Mouse (Mus musculus) E14TG2a.4 (cell line): ENCODE data around the gene Bpifa3.
"Not testable (repeated sequence)": the region's sequence is repeated elsewhere in the genome, so short reads cannot be mapped to it uniquely, and the experiment has no call there.

Experiments
- H3K27me3 ChIP-seq: 2 replicates; pipeline ENCODE4 v1.6.1; 2014; ENCODE audit warnings: low read length, control low read depth; ENCODE audit not compliant: insufficient read depth
- H3K36me3 ChIP-seq: 2 replicates; pipeline ENCODE4 v1.6.1; 2014; ENCODE audit warnings: low read length, control low read depth; ENCODE audit not compliant: insufficient read depth
- H3K4me1 ChIP-seq: replicated peaks from 2 replicates; pipeline ENCODE4 v1.6.1; 2014; ENCODE audit warnings: low read depth, low read length, control low read depth
- H3K4me3 ChIP-seq: replicated peaks from 2 replicates; pipeline ENCODE4 v1.5.1; 2014; ENCODE audit warnings: mild to moderate bottlenecking, low read length
- H3K9me3 ChIP-seq: 2 replicates; pipeline ENCODE4 v1.6.1; 2014; ENCODE audit warnings: low read length, control low read depth
- CTCF ChIP-seq: conservative IDR thresholded peaks from 2 replicates; pipeline ENCODE4 v1.5.1; 2014; ENCODE audit warnings: low read length
- NANOG ChIP-seq: IDR thresholded peaks from 2 replicates; pipeline ENCODE4 v1.6.1; 2014; ENCODE audit warnings: borderline replicate concordance, low read length, mixed read lengths
- POU5F1 ChIP-seq: IDR thresholded peaks from 2 replicates; pipeline ENCODE4 v1.6.1; 2014; ENCODE audit warnings: low read length, borderline replicate concordance

Gene Bpifa3

GRCm38 (mm10) chr2:154169172-154169571 is 39.0 kb downstream of the Bpifa3 start:
- Histone ChIP-seq H3K4me3 (no peak overlapping the region), H3K36me3 (no peaks in the 10 kb centered on the region), H3K27me3 (no peaks in the 10 kb centered on the region), H3K4me1 (peaks cover 7% of the 10 kb centered on the region), H3K9me3 (peaks cover 19% of the 10 kb centered on the region)
- TF ChIP-seq POU5F1 (no peak), CTCF (no peak), NANOG (no peak)

GRCm38 (mm10) chr2:154171621-154172020 is 41.5 kb downstream of the Bpifa3 start:
- no peaks in the 10 kb centered on the region for H3K27me3 ChIP-seq
- TF ChIP-seq NANOG (no peak), CTCF (no peak), POU5F1 (no peak)
- no peaks in the 10 kb centered on the region for H3K36me3 ChIP-seq
- H3K4me1 ChIP-seq: peaks cover 7% of the 10 kb centered on the region
- no peak overlapping the region for H3K4me3 ChIP-seq
- H3K9me3 ChIP-seq: peaks cover 19% of the 10 kb centered on the region

DNA sequence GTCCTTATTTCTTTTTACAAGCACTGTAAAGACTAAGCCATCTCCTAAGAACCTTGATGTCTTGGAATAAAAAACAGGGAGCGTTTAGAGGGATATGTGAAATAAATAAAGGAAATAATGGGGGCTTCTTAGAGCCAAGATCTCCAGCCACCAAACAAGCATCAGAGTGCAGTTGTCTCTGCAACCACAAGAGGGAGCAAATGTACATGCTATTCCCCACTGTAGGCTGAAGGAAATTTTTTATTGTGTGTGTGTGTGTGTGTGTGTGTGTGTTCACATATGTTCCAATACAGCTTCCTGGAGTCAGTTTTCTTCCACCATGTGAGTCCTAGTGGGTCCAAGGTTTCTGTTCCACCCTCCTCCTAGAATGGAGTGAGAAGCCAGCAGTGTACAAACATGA is 43.2 kb downstream of the Bpifa3 start:
- peaks cover 7% of the 10 kb centered on the region for H3K4me1 ChIP-seq
- H3K36me3 ChIP-seq: no peaks in the 10 kb centered on the region
- no peaks in the 10 kb centered on the region for H3K27me3 ChIP-seq
- TF ChIP-seq CTCF (peak; percentile 26), NANOG (no peak)
- no peak overlapping the region for H3K4me3 ChIP-seq
- peaks cover 19% of the 10 kb centered on the region for H3K9me3 ChIP-seq

- H3K9me3 ChIP-seq, H3K4me1 ChIP-seq, H3K4me3 ChIP-seq, H3K36me3 ChIP-seq, H3K27me3 ChIP-seq: not testable (repeated sequence)
These were observed 51.8 kb downstream of the Bpifa3 start for GRCm38 (mm10) chr2:154181900-154182299.

GRCm38 (mm10) chr2:154183061-154183460 is 52.9 kb downstream of the Bpifa3 start:
- H3K27me3 ChIP-seq, H3K9me3 ChIP-seq, H3K36me3 ChIP-seq, H3K4me3 ChIP-seq, H3K4me1 ChIP-seq: not testable (repeated sequence)

- Histone ChIP-seq H3K4me1 (peaks cover 6% of the 10 kb centered on the region), H3K27me3 (no peaks in the 10 kb centered on the region; the same call in 1 of the 2 replicates), H3K9me3 (no peaks in the 10 kb centered on the region), H3K36me3 (no peaks in the 10 kb centered on the region), H3K4me3 (no peak overlapping the region)
- TF ChIP-seq POU5F1 (no peak), CTCF (no peak), NANOG (no peak)
These were observed 55.2 kb downstream of the Bpifa3 start for GRCm38 (mm10) chr2:154185319-154185718.

- Histone ChIP-seq H3K9me3 (no peaks in the 10 kb centered on the region), H3K4me3 (no peak overlapping the region), H3K4me1 (peaks cover 6% of the 10 kb centered on the region), H3K36me3 (no peaks in the 10 kb centered on the region), H3K27me3 (no peaks in the 10 kb centered on the region; the same call in 1 of the 2 replicates)
- TF ChIP-seq POU5F1 (no peak), NANOG (no peak), CTCF (no peak)
These were observed 55.6 kb downstream of the Bpifa3 start for GRCm38 (mm10) chr2:154185748-154186147.

GRCm38 (mm10) chr2:154187468-154187867 is 57.3 kb downstream of the Bpifa3 start:
- Histone ChIP-seq H3K9me3 (no peaks in the 10 kb centered on the region), H3K4me3 (no peak overlapping the region), H3K27me3 (no peaks in the 10 kb centered on the region; the same call in 1 of the 2 replicates), H3K4me1 (peaks cover 6% of the 10 kb centered on the region), H3K36me3 (no peaks in the 10 kb centered on the region)
- TF ChIP-seq CTCF (peak; percentile 45), POU5F1 (no peak)
